Mouse (Mus musculus): ENCODE results near the gene Itga2. TPM values are rescaled to one million over a fixed set of nuclear protein-coding genes. Genes with fewer than 3 reads are reported as not detected.

Gene Itga2
- polyA plus RNA-seq, 1 experiment from 2014 or later: 3.7 TPM

DNA sequence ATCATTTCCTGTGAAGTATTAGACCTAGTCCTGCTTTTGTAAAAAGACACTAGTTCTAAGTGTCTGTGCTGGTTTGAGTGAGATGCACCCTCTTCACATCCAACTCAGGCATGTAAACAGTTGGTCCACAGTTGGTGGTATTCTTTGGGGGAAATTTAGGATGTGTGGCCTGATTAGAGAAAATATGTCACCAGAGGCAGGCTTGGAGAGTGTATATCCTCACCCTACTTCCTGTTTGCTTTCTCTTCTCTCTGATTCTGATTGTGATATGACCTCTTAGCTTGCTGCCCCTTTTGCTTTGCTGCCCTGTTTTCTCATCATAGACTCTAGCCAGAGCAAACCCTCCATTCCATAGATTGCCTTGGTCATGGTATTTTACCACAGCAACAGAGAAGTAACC lies 37.2 kb downstream of the Itga2 start:
- no peaks in the 10 kb centered on the region for H3K36me3 ChIP-seq (ENCODE audit: control insufficient read depth, insufficient read depth, low read length)
- H3K9ac ChIP-seq (ENCODE audit: low read depth, low read length): no peak overlapping the region
- H3K9me3 ChIP-seq (ENCODE audit: control insufficient read depth, low read length): no peaks in the 10 kb centered on the region
- no peaks in the 10 kb centered on the region for H3K4me1 ChIP-seq (ENCODE audit: control insufficient read depth, insufficient read depth, low read length)
- no peak overlapping the region for H3K4me3 ChIP-seq (ENCODE audit: low read length)
- H3K27ac ChIP-seq (ENCODE audit: low read depth, low read length): no peak overlapping the region
- no peaks in the 10 kb centered on the region for H3K27me3 ChIP-seq (ENCODE audit: control insufficient read depth, insufficient read depth, low read length)
- no peak for ATAC-seq (ENCODE audit: low FRiP score, low TSS enrichment)
- H3K4me2 ChIP-seq (replicated peaks; ENCODE audit: low read depth, low read length): no peak overlapping the region

- H3K9me3 ChIP-seq (ENCODE audit: control insufficient read depth, low read length): no peaks in the 10 kb centered on the region
- H3K4me3 ChIP-seq (ENCODE audit: low read length): no peak overlapping the region
- no peaks in the 10 kb centered on the region for H3K27me3 ChIP-seq (ENCODE audit: control insufficient read depth, insufficient read depth, low read length)
- no peak overlapping the region for H3K9ac ChIP-seq (ENCODE audit: low read depth, low read length)
- no peaks in the 10 kb centered on the region for H3K4me1 ChIP-seq (ENCODE audit: control insufficient read depth, insufficient read depth, low read length)
- H3K27ac ChIP-seq (ENCODE audit: low read depth, low read length): no peak overlapping the region
- H3K4me2 ChIP-seq (replicated peaks; ENCODE audit: low read depth, low read length): no peak overlapping the region
- H3K36me3 ChIP-seq (ENCODE audit: control insufficient read depth, insufficient read depth, low read length): no peaks in the 10 kb centered on the region
- 63% methylated on average over 6 of the region's 6 CpGs for WGBS
- no peak for ATAC-seq (ENCODE audit: low FRiP score, low TSS enrichment)
These were observed 40.2 kb downstream of the Itga2 start for GRCm38 (mm10) chr13:114891655-114892054.

- no peaks in the 10 kb centered on the region for H3K27me3 ChIP-seq (ENCODE audit: control insufficient read depth, insufficient read depth, low read length)
- no peak overlapping the region for H3K9ac ChIP-seq (ENCODE audit: low read depth, low read length)
- H3K36me3 ChIP-seq (ENCODE audit: control insufficient read depth, insufficient read depth, low read length): no peaks in the 10 kb centered on the region
- no peaks in the 10 kb centered on the region for H3K9me3 ChIP-seq (ENCODE audit: control insufficient read depth, low read length)
- no peak overlapping the region for H3K27ac ChIP-seq (ENCODE audit: low read depth, low read length)
- no peaks in the 10 kb centered on the region for H3K4me1 ChIP-seq (ENCODE audit: control insufficient read depth, insufficient read depth, low read length)
- H3K4me3 ChIP-seq (ENCODE audit: low read length): no peak overlapping the region
- no peak overlapping the region for H3K4me2 ChIP-seq (replicated peaks; ENCODE audit: low read depth, low read length)
- 95% methylated on average over 6 of the region's 6 CpGs for WGBS
- ATAC-seq (ENCODE audit: low FRiP score, low TSS enrichment): no peak
These were observed 44.2 kb downstream of the Itga2 start for GRCm38 (mm10) chr13:114887695-114888094.

GRCm38 (mm10) chr13:114887293-114887692 lies 44.6 kb downstream of the Itga2 start:
- no peaks in the 10 kb centered on the region for H3K36me3 ChIP-seq (ENCODE audit: control insufficient read depth, insufficient read depth, low read length)
- H3K4me1 ChIP-seq (ENCODE audit: control insufficient read depth, insufficient read depth, low read length): no peaks in the 10 kb centered on the region
- H3K27me3 ChIP-seq (ENCODE audit: control insufficient read depth, insufficient read depth, low read length): no peaks in the 10 kb centered on the region
- H3K4me2 ChIP-seq (replicated peaks; ENCODE audit: low read depth, low read length): no peak overlapping the region
- no peak for ATAC-seq (ENCODE audit: low FRiP score, low TSS enrichment)
- no peak overlapping the region for H3K4me3 ChIP-seq (ENCODE audit: low read length)
- H3K27ac ChIP-seq (ENCODE audit: low read depth, low read length): no peak overlapping the region
- H3K9ac ChIP-seq (ENCODE audit: low read depth, low read length): no peak overlapping the region
- no peaks in the 10 kb centered on the region for H3K9me3 ChIP-seq (ENCODE audit: control insufficient read depth, low read length)
- 90% methylated on average over 4 of the region's 4 CpGs for WGBS

DNA sequence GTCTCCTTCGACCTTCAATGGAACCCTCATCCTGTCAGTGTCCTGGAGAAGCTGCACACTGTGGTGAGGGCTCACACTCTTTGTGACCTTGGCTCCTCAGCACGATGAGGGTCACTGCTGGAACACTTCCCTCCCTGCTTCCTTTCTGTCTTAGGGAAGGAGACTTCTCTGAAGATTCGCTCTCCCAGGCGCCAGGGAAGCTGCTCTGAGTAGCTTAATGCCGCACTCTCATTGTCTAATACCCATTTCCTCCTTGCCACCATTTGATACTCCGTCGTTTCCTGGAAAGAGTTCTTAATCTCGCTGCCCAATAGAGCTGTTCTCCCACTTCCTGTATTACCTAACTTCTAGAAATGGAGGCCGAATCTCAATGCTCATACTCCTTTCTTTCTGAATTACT lies 46.7 kb downstream of the Itga2 start:
- Histone ChIP-seq H3K9me3 (ENCODE audit: control insufficient read depth, low read length) (no peaks in the 10 kb centered on the region), H3K4me1 (ENCODE audit: control insufficient read depth, insufficient read depth, low read length) (no peaks in the 10 kb centered on the region), H3K27ac (ENCODE audit: low read depth, low read length) (no peak overlapping the region), H3K4me3 (ENCODE audit: low read length) (no peak overlapping the region), H3K36me3 (ENCODE audit: control insufficient read depth, insufficient read depth, low read length) (no peaks in the 10 kb centered on the region), H3K4me2 (replicated peaks; ENCODE audit: low read depth, low read length) (no peak overlapping the region), H3K9ac (ENCODE audit: low read depth, low read length) (no peak overlapping the region), H3K27me3 (ENCODE audit: control insufficient read depth, insufficient read depth, low read length) (no peaks in the 10 kb centered on the region)
- 63% methylated on average over 9 of the region's 9 CpGs for WGBS
- no peak for ATAC-seq (ENCODE audit: low FRiP score, low TSS enrichment)

DNA sequence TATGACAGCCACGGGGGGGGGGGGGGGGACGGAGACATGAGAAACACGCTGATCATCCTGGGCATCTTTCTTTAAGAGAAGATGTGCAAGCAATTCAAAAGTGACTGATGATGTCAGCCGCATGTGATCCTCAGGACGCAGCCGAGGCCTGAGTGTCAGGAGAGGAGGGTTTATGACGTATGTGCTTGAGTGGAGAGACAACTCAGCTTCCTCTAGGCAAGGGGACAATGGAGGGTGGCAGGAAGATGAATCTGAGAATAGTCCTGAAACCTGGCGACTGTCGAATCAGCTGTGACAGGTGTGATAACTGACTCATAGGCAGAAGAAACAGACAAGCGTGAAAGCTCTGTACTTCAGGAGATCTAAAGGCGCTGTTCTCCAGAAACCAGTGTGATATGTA lies 53.2 kb downstream of the Itga2 start:
- H3K4me3 ChIP-seq (ENCODE audit: low read length): no peak overlapping the region
- no peak overlapping the region for H3K27ac ChIP-seq (ENCODE audit: low read depth, low read length)
- H3K4me2 ChIP-seq (replicated peaks; ENCODE audit: low read depth, low read length): no peak overlapping the region
- H3K36me3 ChIP-seq (ENCODE audit: control insufficient read depth, insufficient read depth, low read length): no peaks in the 10 kb centered on the region
- H3K9ac ChIP-seq (ENCODE audit: low read depth, low read length): no peak overlapping the region
- H3K27me3 ChIP-seq (ENCODE audit: control insufficient read depth, insufficient read depth, low read length): no peaks in the 10 kb centered on the region
- ATAC-seq (ENCODE audit: low FRiP score, low TSS enrichment): no peak
- H3K9me3 ChIP-seq (ENCODE audit: control insufficient read depth, low read length): no peaks in the 10 kb centered on the region
- WGBS: 84% methylated on average over 11 of the region's 11 CpGs
- no peaks in the 10 kb centered on the region for H3K4me1 ChIP-seq (ENCODE audit: control insufficient read depth, insufficient read depth, low read length)

GRCm38 (mm10) chr13:114876005-114876520 lies 55.8 kb downstream of the Itga2 start:
- H3K36me3 ChIP-seq (ENCODE audit: control insufficient read depth, insufficient read depth, low read length): no peaks in the 10 kb centered on the region
- 82% methylated on average over 2 of the region's 2 CpGs for WGBS
- H3K9ac ChIP-seq (ENCODE audit: low read depth, low read length): no peak overlapping the region
- no peaks in the 10 kb centered on the region for H3K4me1 ChIP-seq (ENCODE audit: control insufficient read depth, insufficient read depth, low read length)
- no peaks in the 10 kb centered on the region for H3K9me3 ChIP-seq (ENCODE audit: control insufficient read depth, low read length)
- no peak overlapping the region for H3K4me3 ChIP-seq (ENCODE audit: low read length)
- H3K27me3 ChIP-seq (ENCODE audit: control insufficient read depth, insufficient read depth, low read length): no peaks in the 10 kb centered on the region
- no peak for ATAC-seq (ENCODE audit: low FRiP score, low TSS enrichment)
- no peak overlapping the region for H3K4me2 ChIP-seq (replicated peaks; ENCODE audit: low read depth, low read length)
- H3K27ac ChIP-seq (ENCODE audit: low read depth, low read length): no peak overlapping the region

DNA sequence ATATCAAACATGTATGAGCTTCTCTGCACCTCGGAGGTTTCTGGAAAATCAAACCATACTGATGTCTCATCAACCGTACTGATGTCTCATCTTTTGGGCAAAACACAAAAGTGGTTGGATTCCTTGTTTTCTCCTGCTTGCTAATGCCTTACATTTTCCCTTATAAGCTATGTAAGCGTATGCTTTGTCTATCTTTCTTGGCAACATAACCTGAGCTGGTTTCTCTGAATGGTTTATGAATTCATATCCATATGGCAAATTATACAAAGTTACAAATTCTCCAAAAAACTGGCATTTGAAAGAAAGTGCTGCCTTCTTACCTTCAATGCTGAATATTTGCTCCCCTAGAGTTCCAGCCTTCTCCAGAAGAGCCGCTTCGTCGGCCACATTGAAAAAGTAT lies 57.2 kb downstream of the Itga2 start:
- WGBS: 94% methylated on average over 6 of the region's 6 CpGs
- H3K9ac ChIP-seq (ENCODE audit: low read depth, low read length): no peak overlapping the region
- H3K27me3 ChIP-seq (ENCODE audit: control insufficient read depth, insufficient read depth, low read length): no peaks in the 10 kb centered on the region
- H3K4me1 ChIP-seq (ENCODE audit: control insufficient read depth, insufficient read depth, low read length): no peaks in the 10 kb centered on the region
- no peak overlapping the region for H3K4me3 ChIP-seq (ENCODE audit: low read length)
- no peak overlapping the region for H3K27ac ChIP-seq (ENCODE audit: low read depth, low read length)
- no peak for ATAC-seq (ENCODE audit: low FRiP score, low TSS enrichment)
- H3K9me3 ChIP-seq (ENCODE audit: control insufficient read depth, low read length): no peaks in the 10 kb centered on the region
- H3K36me3 ChIP-seq (ENCODE audit: control insufficient read depth, insufficient read depth, low read length): no peaks in the 10 kb centered on the region
- H3K4me2 ChIP-seq (replicated peaks; ENCODE audit: low read depth, low read length): no peak overlapping the region

- H3K4me1 ChIP-seq (ENCODE audit: control insufficient read depth, insufficient read depth, low read length): no peaks in the 10 kb centered on the region
- no peak for ATAC-seq (ENCODE audit: low FRiP score, low TSS enrichment)
- no peak overlapping the region for H3K27ac ChIP-seq (ENCODE audit: low read depth, low read length)
- no peak overlapping the region for H3K9ac ChIP-seq (ENCODE audit: low read depth, low read length)
- WGBS: 88% methylated on average over 4 of the region's 4 CpGs
- no peaks in the 10 kb centered on the region for H3K27me3 ChIP-seq (ENCODE audit: control insufficient read depth, insufficient read depth, low read length)
- H3K36me3 ChIP-seq (ENCODE audit: control insufficient read depth, insufficient read depth, low read length): no peaks in the 10 kb centered on the region
- H3K4me2 ChIP-seq (replicated peaks; ENCODE audit: low read depth, low read length): no peak overlapping the region
- no peaks in the 10 kb centered on the region for H3K9me3 ChIP-seq (ENCODE audit: control insufficient read depth, low read length)
- H3K4me3 ChIP-seq (ENCODE audit: low read length): no peak overlapping the region
These were observed 74.4 kb downstream of the Itga2 start for GRCm38 (mm10) chr13:114857525-114857924.

DNA sequence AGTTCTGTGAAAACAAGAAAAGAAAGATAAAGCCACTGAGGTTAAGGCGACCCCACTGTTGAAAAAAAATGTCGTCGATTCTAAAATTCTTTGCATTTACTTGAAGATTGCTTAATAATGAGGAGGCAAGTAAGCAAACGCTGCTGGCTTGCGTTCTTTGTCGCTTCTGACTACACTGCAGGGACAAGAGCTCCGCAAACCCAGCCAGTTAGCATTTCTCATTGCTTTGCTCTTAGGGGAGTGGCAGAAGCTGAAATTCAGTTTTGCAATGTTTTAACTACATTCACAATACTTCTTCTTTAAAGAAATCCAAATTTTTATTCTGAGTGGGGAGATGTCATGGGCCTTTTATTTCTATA lies 75.7 kb downstream of the Itga2 start:
- no peaks in the 10 kb centered on the region for H3K36me3 ChIP-seq (ENCODE audit: control insufficient read depth, insufficient read depth, low read length)
- no peak for ATAC-seq (ENCODE audit: low FRiP score, low TSS enrichment)
- H3K27ac ChIP-seq (ENCODE audit: low read depth, low read length): no peak overlapping the region
- H3K4me1 ChIP-seq (ENCODE audit: control insufficient read depth, insufficient read depth, low read length): no peaks in the 10 kb centered on the region
- no peak overlapping the region for H3K4me3 ChIP-seq (ENCODE audit: low read length)
- 63% methylated on average over 7 of the region's 7 CpGs for WGBS
- H3K9me3 ChIP-seq (ENCODE audit: control insufficient read depth, low read length): no peaks in the 10 kb centered on the region
- no peak overlapping the region for H3K4me2 ChIP-seq (replicated peaks; ENCODE audit: low read depth, low read length)
- no peak overlapping the region for H3K9ac ChIP-seq (ENCODE audit: low read depth, low read length)
- no peaks in the 10 kb centered on the region for H3K27me3 ChIP-seq (ENCODE audit: control insufficient read depth, insufficient read depth, low read length)

Data from kidney, embryonic 14.5 days (tissue).